Mouse (Mus musculus): Measurements from ENCODE around the gene Slc5a5. TPM values are rescaled to one million over a fixed set of nuclear protein-coding genes. Genes with fewer than 3 reads are reported as not detected.

Gene Slc5a5
- polyA plus RNA-seq, 1 experiment from 2014 or later: not detected

DNA sequence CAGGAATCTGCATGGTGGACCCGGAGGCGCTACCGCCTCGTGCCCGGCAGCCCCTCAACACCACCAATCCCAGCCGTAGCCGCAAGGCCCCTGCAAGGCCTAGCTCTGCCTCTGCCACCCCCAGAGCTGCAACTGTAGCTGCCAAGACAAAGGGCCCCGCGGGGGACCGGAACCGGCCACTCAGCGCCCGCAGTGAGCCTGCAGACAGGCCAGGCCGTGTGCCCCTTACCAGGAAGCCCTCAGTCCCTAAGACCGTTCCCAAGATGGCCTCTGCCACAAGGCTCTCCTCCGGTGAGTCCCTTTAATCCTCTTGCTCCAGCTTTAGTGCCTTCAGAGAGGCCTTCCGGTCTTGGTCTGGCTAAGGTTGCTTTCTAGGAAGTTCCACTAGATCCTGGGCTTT, 22.1 kb upstream of the Slc5a5 start:
- H3K4me1 ChIP-seq (ENCODE audit: insufficient read depth): no peaks in the 10 kb centered on the region; the same call in 1 of the 2 replicates
- H3K27ac ChIP-seq (ENCODE audit: low read depth): no peak overlapping the region
- DNase-seq (no peak), ATAC-seq (no peak)
- no peak overlapping the region for H3K4me2 ChIP-seq (ENCODE audit: low read depth, low read length)
- no peak overlapping the region for H3K9ac ChIP-seq (replicated peaks)
- TF ChIP-seq CTCF (IDR thresholded peaks at IDR 0.05; ENCODE audit: low read depth) (no peak), EP300 (IDR thresholded peaks at IDR 0.05; ENCODE audit: low read depth) (no peak)
- 91% methylated on average over 17 of the region's 17 CpGs for WGBS (ENCODE audit: insufficient replicate concordance)
- H3K9me3 ChIP-seq (ENCODE audit: low read length): no peaks in the 10 kb centered on the region
- H3K36me3 ChIP-seq (replicated peaks; ENCODE audit: insufficient read depth, low read length): peaks cover 57% of the 10 kb centered on the region
- H3K4me3 ChIP-seq (ENCODE audit: low read depth, low read length): no peak overlapping the region
- no peaks in the 10 kb centered on the region for H3K27me3 ChIP-seq (ENCODE audit: insufficient read depth, low read length)

DNA sequence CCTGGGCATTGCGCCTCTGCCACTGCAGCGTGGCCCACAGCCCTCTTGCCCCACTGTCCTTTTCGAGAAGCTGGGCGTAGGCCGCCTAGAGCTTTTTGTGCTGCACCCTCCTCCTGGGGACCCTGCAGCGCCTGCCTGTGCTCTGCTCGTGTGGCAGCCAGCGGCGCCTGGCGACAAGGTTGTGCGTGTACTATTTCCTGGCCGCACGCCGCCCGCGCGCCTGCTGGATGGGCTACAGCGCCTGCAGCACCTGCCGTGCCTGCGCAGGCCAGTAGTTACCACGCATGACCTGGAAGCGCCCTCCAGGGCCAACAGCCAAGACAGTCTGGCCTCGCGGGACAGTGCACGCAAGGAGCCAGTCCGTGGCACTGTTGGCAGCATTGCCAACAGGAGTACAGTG, 21.0 kb upstream of the Slc5a5 start:
- no peak overlapping the region for H3K9ac ChIP-seq (replicated peaks)
- DNase-seq (no peak), ATAC-seq (no peak)
- TF ChIP-seq EP300 (IDR thresholded peaks at IDR 0.05; ENCODE audit: low read depth) (no peak), CTCF (IDR thresholded peaks at IDR 0.05; ENCODE audit: low read depth) (no peak)
- no peaks in the 10 kb centered on the region; the same call in none of the 2 replicates for H3K4me1 ChIP-seq (ENCODE audit: insufficient read depth)
- no peaks in the 10 kb centered on the region for H3K9me3 ChIP-seq (ENCODE audit: low read length)
- no peak overlapping the region for H3K4me3 ChIP-seq (ENCODE audit: low read depth, low read length)
- H3K4me2 ChIP-seq (ENCODE audit: low read depth, low read length): no peak overlapping the region
- 91% methylated on average over 26 of the region's 26 CpGs for WGBS (ENCODE audit: insufficient replicate concordance)
- H3K27me3 ChIP-seq (ENCODE audit: insufficient read depth, low read length): no peaks in the 10 kb centered on the region
- no peak overlapping the region for H3K27ac ChIP-seq (ENCODE audit: low read depth)
- H3K36me3 ChIP-seq (replicated peaks; ENCODE audit: insufficient read depth, low read length): peaks cover 57% of the 10 kb centered on the region

DNA sequence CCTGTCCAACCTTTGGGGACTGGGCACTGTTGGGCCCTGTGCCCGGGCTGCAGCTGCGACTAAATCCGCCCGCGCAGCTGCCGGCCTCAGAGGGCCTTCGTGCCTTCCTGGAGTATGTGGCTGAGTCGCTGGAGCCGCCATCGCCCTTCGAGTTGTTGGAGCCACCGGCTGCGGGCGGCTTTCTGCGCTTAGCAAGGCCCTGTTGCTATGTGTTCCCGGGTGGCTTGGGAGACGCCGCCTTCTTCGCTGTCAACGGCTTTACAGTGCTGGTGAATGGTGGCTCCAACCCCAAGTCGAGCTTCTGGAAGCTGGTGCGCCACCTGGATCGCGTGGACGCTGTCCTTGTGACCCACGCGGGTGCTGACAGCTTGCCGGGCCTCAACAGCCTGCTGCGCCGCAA, 20.4 kb upstream of the Slc5a5 start:
- H3K4me2 ChIP-seq (ENCODE audit: low read depth, low read length): no peak overlapping the region
- no peak overlapping the region for H3K4me3 ChIP-seq (ENCODE audit: low read depth, low read length)
- peaks cover 56% of the 10 kb centered on the region for H3K36me3 ChIP-seq (replicated peaks; ENCODE audit: insufficient read depth, low read length)
- H3K27ac ChIP-seq (ENCODE audit: low read depth): no peak overlapping the region
- WGBS (ENCODE audit: insufficient replicate concordance): 93% methylated on average over 30 of the region's 30 CpGs
- H3K27me3 ChIP-seq (ENCODE audit: insufficient read depth, low read length): no peaks in the 10 kb centered on the region
- DNase-seq: no peak
- no peak for ATAC-seq
- no peaks in the 10 kb centered on the region; the same call in none of the 2 replicates for H3K4me1 ChIP-seq (ENCODE audit: insufficient read depth)
- H3K9ac ChIP-seq (replicated peaks): no peak overlapping the region
- H3K9me3 ChIP-seq (ENCODE audit: low read length): no peaks in the 10 kb centered on the region
- TF ChIP-seq EP300 (IDR thresholded peaks at IDR 0.05; ENCODE audit: low read depth) (no peak), CTCF (IDR thresholded peaks at IDR 0.05; ENCODE audit: low read depth) (no peak)

DNA sequence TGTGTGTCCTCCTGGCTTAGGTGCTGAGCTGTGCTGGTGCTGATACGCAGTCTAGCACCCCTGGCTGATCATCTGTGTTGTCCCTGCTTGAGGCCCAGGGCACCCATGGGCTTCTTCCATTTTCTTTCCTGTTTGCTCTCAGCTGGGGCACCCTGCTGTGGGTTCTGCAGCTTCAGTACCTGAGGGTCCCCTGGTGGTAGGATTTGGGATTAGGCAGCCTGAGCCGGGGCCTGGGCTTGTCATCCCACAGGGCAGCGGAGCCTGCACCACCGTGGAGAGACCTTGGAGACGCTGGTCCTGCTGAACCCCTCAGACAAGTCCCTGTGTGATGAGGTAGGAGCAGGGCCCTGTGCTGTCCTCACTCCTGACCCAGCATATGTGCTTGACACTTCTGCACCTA, 19.0 kb upstream of the Slc5a5 start:
- 81% methylated on average over 5 of the region's 5 CpGs for WGBS (ENCODE audit: insufficient replicate concordance)

DNA sequence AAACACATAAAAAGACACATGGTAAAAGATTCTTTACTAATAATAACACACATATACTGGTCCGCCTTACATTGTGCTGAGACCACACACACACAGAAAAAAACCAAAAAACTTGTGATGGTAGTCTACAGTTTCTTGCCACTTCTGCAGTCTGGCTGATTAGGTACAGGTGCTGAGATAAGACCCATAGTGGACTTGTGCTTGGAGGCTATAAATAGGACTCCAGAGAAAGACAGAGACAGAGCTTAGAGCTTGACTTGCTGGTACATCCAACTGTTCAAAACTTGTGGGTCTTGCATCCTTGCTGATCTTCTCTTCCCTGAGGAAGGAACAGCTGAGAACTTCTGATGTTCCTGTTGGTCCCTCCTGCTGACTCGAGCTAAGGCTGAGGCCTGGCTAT, 15.0 kb upstream of the Slc5a5 start:
- 54% methylated on average over 2 of the region's 2 CpGs for WGBS (ENCODE audit: insufficient replicate concordance)
- peaks cover 13% of the 10 kb centered on the region for H3K36me3 ChIP-seq (replicated peaks; ENCODE audit: insufficient read depth, low read length)
- TF ChIP-seq CTCF (IDR thresholded peaks at IDR 0.05; ENCODE audit: low read depth): no peak
- no peak for TF ChIP-seq EP300 (IDR thresholded peaks at IDR 0.05; ENCODE audit: low read depth)
- no peaks in the 10 kb centered on the region for H3K9me3 ChIP-seq (ENCODE audit: low read length)
- H3K4me1 ChIP-seq (ENCODE audit: insufficient read depth): peaks cover 23% of the 10 kb centered on the region
- H3K27ac ChIP-seq (ENCODE audit: low read depth): no peak overlapping the region
- no peak overlapping the region; the same call in 1 of the 2 replicates for H3K9ac ChIP-seq (replicated peaks)
- no peak overlapping the region for H3K4me3 ChIP-seq (ENCODE audit: low read depth, low read length)
- no peaks in the 10 kb centered on the region for H3K27me3 ChIP-seq (ENCODE audit: insufficient read depth, low read length)
- DNase-seq: no peak
- no peak for ATAC-seq
- H3K4me2 ChIP-seq (ENCODE audit: low read depth, low read length): no peak overlapping the region

More for the DNA sequence above, 19.0 kb upstream of the Slc5a5 start:
- H3K9me3 ChIP-seq (ENCODE audit: low read length): no peaks in the 10 kb centered on the region
- H3K27ac ChIP-seq (ENCODE audit: low read depth): no peak overlapping the region
- TF ChIP-seq CTCF (IDR thresholded peaks at IDR 0.05; ENCODE audit: low read depth) (peak; percentile 33; the same call in 1 of the 2 replicates), EP300 (IDR thresholded peaks at IDR 0.05; ENCODE audit: low read depth) (no peak)
- DNase-seq: no peak
- H3K4me2 ChIP-seq (ENCODE audit: low read depth, low read length): no peak overlapping the region
- H3K27me3 ChIP-seq (ENCODE audit: insufficient read depth, low read length): no peaks in the 10 kb centered on the region
- no peak for ATAC-seq
- H3K36me3 ChIP-seq (replicated peaks; ENCODE audit: insufficient read depth, low read length): peaks cover 46% of the 10 kb centered on the region
- no peak overlapping the region for H3K4me3 ChIP-seq (ENCODE audit: low read depth, low read length)
- H3K4me1 ChIP-seq (ENCODE audit: insufficient read depth): peaks cover 9% of the 10 kb centered on the region
- no peak overlapping the region for H3K9ac ChIP-seq (replicated peaks)

DNA sequence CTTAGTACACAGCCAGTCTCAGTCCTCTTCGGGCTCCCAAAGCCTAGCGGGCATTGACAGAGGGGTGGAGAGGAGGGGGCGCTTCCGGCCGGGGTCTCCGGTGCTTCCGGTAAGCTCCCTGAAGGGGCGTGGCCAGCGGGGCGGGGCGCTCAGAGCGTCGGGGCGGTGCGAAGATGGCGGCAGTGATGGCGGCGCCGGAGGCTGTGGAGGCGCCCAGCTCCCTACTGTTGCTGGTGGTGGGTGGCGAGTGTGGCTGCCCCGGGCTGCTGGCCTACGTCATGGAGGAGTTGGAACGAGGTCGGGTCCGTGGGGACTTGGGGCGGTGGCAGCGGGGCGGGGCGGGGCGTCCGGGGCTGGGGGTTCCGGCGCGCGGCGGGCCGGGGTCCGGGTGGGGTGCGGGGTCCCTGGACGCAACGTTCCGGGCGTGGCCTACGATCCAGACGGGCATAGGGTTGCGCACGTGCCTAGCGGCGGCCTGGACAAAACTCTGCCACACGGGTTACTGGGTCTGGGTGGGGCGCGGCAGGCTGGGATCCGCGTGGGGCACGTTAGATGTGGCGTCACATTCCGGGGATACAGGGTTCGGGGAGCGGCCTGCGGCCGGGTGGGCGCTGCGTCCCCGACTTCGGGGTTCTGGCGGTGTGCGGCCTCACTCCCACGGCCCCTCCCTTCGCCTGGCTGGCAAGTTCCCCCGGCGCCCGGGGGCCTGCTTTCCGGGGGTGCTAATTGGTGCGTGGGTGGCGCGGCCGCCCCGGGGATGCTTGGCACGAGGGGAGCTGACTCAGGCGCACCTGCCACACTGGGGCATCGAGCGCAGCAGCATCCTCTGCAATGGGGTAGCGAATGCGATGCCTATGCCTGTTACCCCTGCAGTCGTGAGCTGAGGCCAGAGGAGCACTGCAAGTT, 13.5 kb upstream of the Slc5a5 start, which contains the start of gene Map1s:
TSS of gene Map1s (plus strand) at position 102 of the 906 bp plus-strand sequence.
- peak; percentile 79 for ATAC-seq
- TF ChIP-seq CTCF (IDR thresholded peaks at IDR 0.05; ENCODE audit: low read depth) (no peak), EP300 (IDR thresholded peaks at IDR 0.05; ENCODE audit: low read depth) (no peak)
- peak within 1 kb of the TSS; percentile 75 for H3K27ac ChIP-seq (ENCODE audit: low read depth)

More for the DNA sequence above, 13.5 kb upstream of the Slc5a5 start, which contains the start of gene Map1s:
- Histone ChIP-seq H3K9me3 (ENCODE audit: low read length) (no peaks in the 10 kb centered on the region), H3K4me3 (ENCODE audit: low read depth, low read length) (peak within 1 kb of the TSS; percentile 64), H3K9ac (replicated peaks) (peak within 1 kb of the TSS; percentile 71), H3K4me1 (ENCODE audit: insufficient read depth) (peaks cover 23% of the 10 kb centered on the region), H3K36me3 (replicated peaks; ENCODE audit: insufficient read depth, low read length) (peaks cover 3% of the 10 kb centered on the region; the same call in 1 of the 2 replicates), H3K27me3 (ENCODE audit: insufficient read depth, low read length) (no peaks in the 10 kb centered on the region), H3K4me2 (ENCODE audit: low read depth, low read length) (peak within 1 kb of the TSS; percentile 93)
- under 1% methylated on average over 66 of the region's 86 CpGs for WGBS (ENCODE audit: insufficient replicate concordance)
- DNase-seq: peak; percentile 84

All from liver, postnatal 0 days (tissue).